Mouse (Mus musculus) testis, postnatal 14 days (tissue): ENCODE data around the gene Irf5.
"Not testable (repeated sequence)": the region's sequence is repeated elsewhere in the genome, so short reads cannot be mapped to it uniquely, and the experiment has no call there.

Experiments
- DNase-seq: peaks from one replicate; pipeline ENCODE4 v3.0.0; 2021; ENCODE audit warnings: low spot score

The Irf5 gene

DNA sequence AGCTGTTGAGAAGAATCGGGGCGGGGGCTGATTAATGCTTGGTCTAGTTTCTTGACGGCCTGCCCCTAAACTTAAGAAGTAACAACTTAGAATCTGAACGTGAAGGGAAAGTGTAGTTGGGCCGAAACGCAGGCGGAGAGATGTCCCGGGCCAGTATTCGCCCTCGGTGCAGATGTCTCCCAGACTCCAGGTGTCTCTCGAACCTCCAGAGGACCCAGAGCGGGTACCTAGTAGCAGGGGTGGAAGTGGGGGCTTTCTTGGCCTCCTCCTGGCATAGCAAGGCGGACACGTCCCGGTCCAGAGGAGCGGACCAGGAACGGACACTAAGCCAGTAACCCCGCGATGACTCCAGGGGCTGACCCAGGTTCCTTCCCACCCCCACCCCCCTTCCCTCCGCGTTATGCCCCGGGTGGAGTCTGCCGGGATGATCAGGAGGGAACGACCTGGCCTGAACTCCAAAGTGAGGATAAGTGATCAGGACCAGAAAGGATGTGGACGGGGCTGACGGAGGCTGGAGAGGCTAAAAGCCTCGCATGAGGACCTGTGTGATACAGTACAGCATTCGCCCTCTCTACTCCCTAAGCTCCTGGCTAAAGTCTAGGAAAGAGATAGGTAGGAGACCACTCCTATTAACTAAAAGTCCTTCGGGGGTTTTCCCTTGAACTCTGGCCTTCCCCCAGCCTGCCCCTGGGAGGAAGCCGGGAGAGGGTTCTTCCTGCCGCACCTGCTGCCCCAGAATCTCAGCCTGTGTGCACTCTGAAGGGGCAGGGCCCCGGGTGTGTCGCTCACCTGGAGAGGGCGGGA lies 1.1 kb downstream of the Irf5 start:
- DNase-seq = no peak

DNA sequence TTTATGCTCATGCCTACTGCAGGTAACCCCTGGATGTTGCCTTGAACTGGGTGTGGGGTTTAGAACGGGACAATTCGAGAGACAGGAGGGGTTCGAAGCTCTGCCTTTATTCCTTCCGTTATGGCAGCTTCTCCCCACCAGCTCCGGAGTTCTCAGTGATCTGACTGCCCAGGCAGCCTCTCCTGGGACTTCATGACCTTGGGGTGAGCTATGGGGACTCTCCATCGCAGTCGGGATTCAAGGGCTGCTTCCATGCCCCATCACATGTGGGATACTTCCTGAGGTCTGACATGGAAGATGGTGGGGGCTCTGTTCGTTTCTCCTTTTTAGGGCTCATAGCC lies 1.7 kb downstream of the Irf5 start:
- no peak for DNase-seq

DNA sequence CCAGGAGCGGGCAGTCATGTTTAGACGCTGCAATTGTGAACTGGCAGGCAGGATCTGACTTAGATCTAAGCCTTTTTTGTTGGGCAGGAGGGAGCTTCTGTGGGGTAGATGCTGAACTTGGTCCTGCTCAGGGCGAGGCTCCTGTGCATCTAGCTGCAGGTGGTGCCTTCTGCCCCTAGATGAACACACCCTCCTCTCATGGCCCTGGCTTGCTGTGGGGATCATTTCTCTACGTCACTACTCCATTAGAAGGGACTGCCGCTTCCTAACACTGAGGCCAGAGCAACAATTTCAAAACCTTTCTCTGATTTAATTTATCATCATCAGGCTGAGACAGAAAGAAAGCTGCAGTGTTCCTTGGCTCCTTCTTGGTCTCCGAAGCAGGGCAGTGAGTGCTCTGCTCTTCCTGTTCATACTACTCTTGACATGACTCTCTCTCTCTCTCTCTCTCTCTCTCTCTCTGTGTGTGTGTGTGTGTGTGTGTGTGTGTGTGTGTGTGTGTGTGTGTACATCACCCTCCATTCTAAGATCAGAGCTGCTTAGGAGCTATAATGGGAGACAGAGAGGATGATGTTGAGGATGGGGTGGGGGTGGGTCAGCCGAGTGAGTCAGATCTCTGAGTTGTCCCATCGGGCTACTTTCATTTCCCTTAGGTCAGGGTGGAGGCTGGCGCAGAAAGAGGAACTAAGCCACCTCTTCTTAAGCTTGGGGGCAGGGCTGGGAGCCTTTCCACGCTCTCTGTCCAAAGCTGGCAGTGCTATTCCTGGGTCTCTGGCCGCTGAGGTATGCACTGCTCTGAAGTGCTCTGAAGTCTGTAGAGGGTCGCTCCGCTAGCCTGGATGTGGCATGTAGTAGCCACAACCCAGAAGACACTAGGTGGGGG lies 2.4 kb downstream of the Irf5 start:
- no peak for DNase-seq

DNA sequence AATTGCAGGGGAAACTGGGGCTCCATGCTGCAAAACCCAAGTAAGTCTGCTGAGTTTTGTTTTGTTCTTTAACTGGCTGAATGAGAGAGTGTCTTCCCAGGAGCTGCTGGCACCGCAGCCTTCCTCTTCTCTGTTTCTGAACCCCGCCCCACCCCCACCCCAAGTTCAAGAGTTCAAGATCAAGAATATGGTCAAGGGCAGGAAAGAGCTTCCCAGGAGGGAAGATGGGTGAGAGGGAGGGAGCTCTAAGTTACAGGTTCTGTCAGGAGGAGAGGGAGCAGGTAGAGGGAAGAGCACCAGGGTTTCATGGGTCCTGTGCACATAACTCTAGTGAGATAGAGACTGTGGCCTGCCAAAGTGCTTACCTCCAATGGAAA lies 3.0 kb downstream of the Irf5 start:
- DNase-seq = no peak

DNA sequence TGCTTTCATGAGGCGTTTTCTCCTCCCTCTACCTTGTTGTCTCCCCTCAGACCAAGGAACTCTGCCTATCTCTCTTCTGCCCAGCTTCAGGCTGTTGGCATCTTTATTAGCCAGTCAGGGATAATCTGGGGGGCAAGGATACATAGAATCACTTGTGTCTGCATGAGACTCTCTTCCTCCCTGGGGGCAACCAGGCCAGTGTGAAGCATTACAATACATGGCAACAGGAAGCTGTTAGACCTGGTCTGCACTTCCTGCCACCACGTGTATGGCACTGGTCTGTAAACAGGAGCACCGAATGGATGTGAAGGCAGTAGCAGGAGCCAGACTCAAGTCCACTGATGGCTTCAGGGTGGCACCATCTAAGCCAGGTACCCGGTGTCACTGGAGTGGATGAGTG lies 3.6 kb downstream of the Irf5 start:
- DNase-seq = no peak

DNA sequence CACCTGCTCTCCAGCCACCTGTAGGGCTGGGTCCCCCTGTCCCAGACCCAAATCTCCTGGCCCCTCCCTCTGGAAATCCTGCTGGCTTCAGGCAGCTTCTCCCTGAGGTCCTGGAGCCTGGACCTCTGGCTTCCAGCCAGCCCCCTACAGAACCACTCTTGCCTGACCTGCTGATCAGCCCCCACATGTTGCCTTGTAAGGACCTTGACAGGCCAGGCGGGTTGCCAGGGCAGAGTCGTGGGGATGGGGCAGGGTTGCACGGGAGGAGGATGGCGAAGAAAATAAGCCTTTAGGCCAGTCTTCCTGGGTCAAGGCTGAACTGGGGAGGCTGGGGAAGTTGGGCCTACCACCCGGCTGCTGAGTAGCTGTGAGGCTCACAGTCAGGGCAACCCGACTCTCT lies 8.9 kb downstream of the Irf5 start:
- peak; percentile 72 for DNase-seq

DNA sequence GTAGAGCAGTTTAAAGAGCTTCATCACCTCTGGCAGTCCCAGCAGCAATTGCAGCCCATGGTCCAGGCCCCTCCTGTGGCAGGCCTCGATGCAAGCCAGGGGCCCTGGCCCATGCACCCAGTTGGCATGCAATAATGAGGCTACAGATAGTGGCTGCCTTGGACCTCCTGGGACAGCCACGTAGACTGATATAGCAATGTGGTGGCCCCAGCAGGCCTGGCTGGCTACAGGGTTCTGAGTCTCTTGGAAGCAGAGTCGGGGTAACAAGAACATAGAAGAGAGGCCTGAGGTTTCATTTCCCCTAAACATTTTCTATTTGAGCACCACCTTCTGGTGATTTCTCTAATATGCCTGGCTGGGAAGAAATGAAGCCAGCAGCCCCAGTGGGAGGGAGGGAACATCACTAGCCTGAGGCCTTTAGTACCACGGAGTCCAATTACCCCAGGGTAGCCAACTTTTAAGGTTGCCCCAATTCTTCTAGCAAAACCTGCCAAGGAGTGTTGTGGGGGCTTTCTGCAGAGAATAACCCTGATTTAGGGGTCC lies 10.3 kb downstream of the Irf5 start:
- DNase-seq = no peak

DNA sequence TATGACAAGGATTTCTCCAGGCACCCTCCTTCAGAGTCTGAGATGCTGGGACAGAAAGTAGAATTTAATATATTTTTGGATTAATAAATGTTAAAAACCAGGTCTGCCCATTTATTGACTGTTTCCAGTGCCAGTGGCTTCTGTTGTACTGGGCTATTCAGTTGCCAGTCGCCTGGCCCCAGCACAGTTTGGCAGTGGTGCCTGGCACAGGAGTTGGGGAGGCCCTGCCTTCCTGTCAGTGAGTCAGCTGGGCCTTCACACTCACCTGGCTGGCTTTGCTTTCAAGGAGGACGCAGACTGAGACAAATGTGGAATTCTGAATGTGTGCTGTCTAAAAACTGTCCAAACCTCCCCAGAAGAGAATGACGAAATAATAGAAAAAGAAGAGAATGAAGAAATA lies 10.8 kb downstream of the Irf5 start:
- DNase-seq = no peak

DNA sequence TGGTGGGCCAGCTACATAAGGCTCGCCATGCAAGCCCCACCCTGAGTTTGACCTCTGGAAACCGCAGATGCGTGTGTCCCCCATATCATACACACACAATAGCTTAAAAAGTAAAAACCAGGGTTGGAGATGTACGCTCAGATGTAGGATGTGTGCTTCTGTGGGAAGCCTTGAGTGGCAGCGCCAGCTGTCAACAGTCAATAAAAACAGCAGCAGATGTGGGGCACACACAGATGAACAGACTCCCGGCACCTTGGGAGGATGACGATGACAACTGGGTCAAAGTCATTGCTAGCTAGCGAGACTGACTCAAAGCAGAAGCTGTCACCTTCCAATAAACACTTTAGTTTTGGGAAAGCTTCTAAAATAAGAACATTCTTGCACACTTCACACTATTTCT lies 13.1 kb downstream of the Irf5 start:
- no peak for DNase-seq

DNA sequence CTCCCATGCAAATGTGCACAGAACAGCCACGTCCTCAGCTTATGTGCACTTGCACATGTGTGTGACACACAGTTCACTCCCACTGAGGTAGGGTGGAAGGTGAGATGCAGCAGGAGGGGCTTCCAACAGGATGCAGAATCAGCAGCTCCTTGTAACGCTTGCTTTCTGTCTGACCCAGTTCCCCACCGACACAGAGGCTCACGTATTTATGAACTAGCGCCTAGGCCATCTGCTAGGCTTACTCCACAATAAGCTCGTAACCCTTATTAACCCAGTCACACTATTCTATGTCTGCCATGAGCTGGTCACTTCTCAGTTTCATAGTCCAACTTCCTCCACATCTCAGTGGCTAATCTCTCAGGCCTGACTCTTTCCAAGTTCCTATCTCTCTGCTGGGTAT lies 13.8 kb downstream of the Irf5 start:
- no peak for DNase-seq

DNA sequence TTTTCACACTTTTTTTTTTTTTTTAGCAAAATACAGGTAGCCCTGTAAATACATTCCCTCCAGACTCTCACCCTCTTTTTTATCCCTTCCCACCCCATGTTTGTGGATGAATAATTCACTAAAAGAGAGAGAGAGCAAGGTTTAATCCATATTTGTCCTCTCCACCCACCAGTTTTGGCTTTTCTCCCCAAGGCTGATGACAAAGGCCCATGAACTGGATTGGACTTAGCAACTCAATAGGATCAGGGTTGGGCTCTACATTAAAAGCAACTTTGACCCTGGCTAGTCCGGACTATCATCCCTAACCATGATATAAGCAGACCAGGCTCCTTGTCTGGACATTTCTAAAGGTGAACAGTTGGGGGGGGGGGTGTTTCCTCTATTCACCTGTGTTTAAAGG lies 14.5 kb downstream of the Irf5 start:
- DNase-seq = no peak

DNA sequence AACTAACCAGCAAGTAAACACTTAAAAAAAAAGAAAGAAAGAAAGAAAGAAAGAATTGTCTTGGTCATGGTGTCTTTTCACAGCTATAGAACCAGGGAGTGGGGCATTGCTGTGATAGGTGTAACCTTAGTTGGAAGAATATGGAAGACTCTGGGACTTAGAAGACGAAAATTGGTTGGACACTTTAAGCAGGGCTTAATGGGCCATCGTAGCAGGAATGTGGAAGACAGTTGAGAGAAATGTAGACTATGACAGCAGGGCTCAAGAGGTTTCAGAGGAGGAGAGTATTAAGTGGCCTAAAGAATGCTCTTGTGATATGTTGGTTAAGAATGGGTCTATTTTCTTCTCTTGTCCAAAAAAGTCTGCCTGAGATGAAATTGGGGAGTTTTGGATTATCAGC lies 19.2 kb downstream of the Irf5 start:
- no peak for DNase-seq

DNA sequence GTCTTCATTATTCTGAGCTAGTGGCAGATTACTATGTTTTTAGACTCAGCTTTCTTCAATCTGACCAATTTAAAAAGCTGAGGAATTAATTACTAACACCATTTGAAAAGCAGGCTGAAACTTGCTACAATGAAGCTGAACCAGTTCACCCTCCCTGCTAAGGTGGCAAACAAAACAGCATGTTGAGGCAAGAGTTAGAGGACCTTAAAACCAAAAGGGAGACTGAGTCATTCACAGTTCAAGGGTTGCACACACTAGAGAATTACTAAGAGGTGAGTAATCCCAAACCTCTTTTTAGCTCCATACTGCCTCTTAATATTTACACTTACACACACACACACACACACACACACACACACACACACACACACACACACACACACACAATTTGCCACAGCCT lies 21.2 kb downstream of the Irf5 start:
- no peak for DNase-seq

DNA sequence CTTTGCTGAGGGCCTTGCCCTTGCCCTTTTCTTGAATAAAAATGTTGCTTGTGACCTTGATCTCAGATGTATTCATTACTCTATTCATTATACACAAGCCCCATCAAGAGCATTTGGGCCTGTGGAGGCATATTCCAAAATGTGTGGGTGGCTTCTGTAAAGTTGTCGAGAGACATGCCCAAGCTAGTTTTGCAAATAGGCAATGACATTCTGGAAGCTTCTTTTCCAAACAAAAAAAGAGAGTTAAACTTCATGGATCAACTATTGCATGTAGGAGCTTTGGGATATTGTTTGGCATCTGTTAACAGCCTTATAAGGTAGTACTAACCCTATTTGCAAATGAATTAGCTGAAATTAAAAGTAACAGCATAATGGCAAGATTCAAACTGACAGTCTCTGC lies 21.7 kb downstream of the Irf5 start:
- no peak for DNase-seq

DNA sequence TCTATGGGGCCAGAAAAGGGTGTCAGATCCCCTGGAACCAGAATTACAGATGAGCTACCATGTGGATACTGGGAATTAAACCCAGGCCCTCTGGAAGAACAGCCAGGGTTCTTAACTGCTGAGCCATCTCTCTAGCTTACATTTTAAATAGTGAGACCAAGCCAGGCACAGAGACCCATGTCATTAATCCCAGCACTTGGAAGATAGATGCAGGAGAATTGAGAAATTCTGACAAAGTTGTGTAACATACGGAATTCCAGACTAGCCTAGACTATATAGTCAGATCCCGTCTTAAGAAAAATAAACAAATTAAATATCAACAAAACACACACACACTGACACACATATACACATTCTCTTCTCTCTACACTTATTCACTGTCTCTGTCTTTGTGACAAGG lies 26.1 kb downstream of the Irf5 start:
- DNase-seq = no peak

DNA sequence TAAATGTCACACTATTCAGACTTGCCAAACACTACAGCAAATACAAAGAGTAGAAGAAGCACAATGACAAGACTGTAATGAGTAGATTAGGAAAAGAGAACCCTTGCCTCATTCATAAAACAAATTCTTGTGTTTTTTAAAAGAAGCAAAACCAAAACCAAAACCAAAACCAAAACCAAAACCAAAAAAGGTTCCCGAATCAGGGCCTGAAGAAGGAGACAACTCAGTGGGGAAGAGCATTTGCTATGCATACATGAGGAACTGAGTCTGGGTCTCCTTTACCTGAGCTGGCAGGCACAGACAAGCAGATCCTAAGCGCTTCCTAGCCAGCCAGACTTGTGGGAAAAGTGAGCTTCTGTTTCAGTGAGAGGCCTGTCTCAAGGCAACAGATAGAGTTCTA lies 30.7 kb downstream of the Irf5 start:
- no peak for DNase-seq

DNA sequence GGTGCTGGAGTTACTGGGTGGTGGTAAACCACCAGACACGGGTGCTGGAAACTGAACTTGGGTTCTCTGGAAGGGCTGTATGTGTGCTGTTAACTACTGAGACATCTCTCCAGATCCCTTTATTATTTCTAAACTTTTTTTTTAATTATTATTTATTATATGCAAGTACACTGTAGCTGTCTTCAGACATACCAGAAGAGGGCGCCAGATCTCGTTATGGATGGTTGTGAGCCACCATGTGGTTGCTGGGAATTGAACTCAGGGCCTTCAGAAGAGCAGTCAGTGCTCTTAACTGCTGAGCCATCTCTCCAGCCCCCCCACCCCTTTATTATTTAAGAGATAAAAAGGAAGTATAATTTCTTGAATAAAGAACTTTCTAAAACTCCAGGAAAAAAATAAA lies 50.0 kb downstream of the Irf5 start:
- DNase-seq = not testable (repeated sequence)

DNA sequence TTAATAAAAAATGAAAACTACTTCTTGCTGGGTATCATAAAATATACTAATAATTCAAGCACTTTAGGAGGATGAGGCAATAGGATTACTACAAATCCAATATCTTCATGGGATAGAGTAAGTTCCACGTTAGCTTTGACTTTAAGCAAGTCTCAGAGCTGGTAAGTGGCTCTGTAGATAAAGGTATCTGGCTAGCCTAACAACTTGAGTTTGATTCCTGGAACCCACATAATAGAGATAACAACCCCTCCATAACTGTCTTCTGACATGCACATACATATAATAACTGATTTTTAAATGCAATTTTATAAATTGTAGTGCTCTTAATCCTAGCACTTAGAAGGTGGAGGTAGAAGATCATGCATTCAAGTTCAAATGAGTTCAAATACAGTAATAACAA lies 54.3 kb downstream of the Irf5 start:
- no peak for DNase-seq

DNA sequence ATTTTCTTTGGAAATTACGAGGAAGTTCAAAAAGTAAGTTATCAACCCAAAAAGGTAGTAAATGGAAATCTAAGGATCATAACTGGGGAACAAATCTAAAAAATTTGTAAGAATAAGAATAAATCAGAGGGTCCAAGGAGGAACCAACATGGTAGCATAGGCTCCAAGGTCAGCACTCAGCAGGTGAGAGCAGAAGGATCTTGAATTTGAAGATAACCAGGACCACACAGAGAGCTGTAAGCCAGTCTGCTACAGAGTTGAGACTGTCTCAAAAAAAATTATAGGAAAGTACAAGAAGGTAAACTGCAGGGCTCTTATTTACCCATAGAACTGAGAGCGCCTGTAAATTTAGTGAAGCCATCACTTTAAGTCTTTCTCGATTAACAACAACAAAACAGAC lies 54.8 kb downstream of the Irf5 start:
- no peak for DNase-seq
